Mouse (Mus musculus) right cerebral cortex, postnatal 10 days (tissue): ENCODE results near the gene Atad5.
A peak's percentile ranks its signal among the peaks of the same experiment; 100 is the strongest.

Experiments used
- DNase-seq, 2 experiments: peaks; one replicate each; pipeline ENCODE4 v3.0.0; 2021; ENCODE audit warnings: low spot score in 2 of 2

Atad5 gene

GRCm38 (mm10) chr11:80150566-80150965, 61.4 kb downstream of the Atad5 start:
- DNase-seq, result no peak

GRCm38 (mm10) chr11:80151541-80151940, 62.3 kb downstream of the Atad5 start:
- DNase-seq, result no peak

GRCm38 (mm10) chr11:80152376-80152775, 63.2 kb downstream of the Atad5 start:
- DNase-seq, result no peak

- DNase-seq, result peak; percentile 71 to 79
Observed at GRCm38 (mm10) chr11:80153857-80154495, 64.8 kb downstream of the Atad5 start, which contains the start of gene Adap2. TSS of gene Adap2 (plus strand) at chr11:80154105.

- DNase-seq, result no peak
Observed at GRCm38 (mm10) chr11:80154501-80154900, 65.3 kb downstream of the Atad5 start.

- DNase-seq, result no peak
Observed at GRCm38 (mm10) chr11:80155541-80155940, 66.3 kb downstream of the Atad5 start.

GRCm38 (mm10) chr11:80155961-80156360, 66.8 kb downstream of the Atad5 start:
- DNase-seq, result no peak

GRCm38 (mm10) chr11:80156841-80157240, 67.6 kb downstream of the Atad5 start:
- no peak for DNase-seq

GRCm38 (mm10) chr11:80159018-80159417, 69.8 kb downstream of the Atad5 start:
- no peak for DNase-seq

GRCm38 (mm10) chr11:80161041-80161440, 71.8 kb downstream of the Atad5 start:
- no peak for DNase-seq

- no peak for DNase-seq
Observed at GRCm38 (mm10) chr11:80163362-80164116, 74.3 kb downstream of the Atad5 start.

- DNase-seq, result no peak
Observed at GRCm38 (mm10) chr11:80164224-80164623, 75.0 kb downstream of the Atad5 start.

- DNase-seq, result no peak
Observed at GRCm38 (mm10) chr11:80168121-80168520, 78.9 kb downstream of the Atad5 start.

- no peak for DNase-seq
Observed at GRCm38 (mm10) chr11:80168611-80169249, 79.5 kb downstream of the Atad5 start.

GRCm38 (mm10) chr11:80169629-80170028, 80.4 kb downstream of the Atad5 start:
- DNase-seq, result no peak

- no peak for DNase-seq
Observed at GRCm38 (mm10) chr11:80170351-80170750, 81.2 kb downstream of the Atad5 start.

- no peak for DNase-seq
Observed at GRCm38 (mm10) chr11:80171884-80172283, 82.7 kb downstream of the Atad5 start.

GRCm38 (mm10) chr11:80173963-80174670, 84.9 kb downstream of the Atad5 start:
- DNase-seq, result no peak

GRCm38 (mm10) chr11:80176911-80177895, 88.0 kb downstream of the Atad5 start:
- DNase-seq, result peak in 1 of 2 experiments; percentile 66

GRCm38 (mm10) chr11:80178316-80178715, 89.1 kb downstream of the Atad5 start:
- no peak for DNase-seq
